Mouse (Mus musculus) MEL (cell line): ENCODE results near the gene Dclre1b.
"Not testable (repeated sequence)": the region's sequence is repeated elsewhere in the genome, so short reads cannot be mapped to it uniquely, and the experiment has no call there.

Experiments
- CHD1 ChIP-seq: IDR thresholded peaks from 2 replicates; pipeline ENCODE4 v1.6.1; 2012; ENCODE audit warnings: low read depth, mild to moderate bottlenecking, inconsistent platforms, low read length, improper control_type of control experiment
- CTCF ChIP-seq, 3 experiments: IDR thresholded peaks in 2 of 3; conservative IDR thresholded peaks in 1 of 3; 2 replicates each; pipeline ENCODE4 v1.5.1; 2011 to 2012; ENCODE audit warnings: low read length in 3 of 3, low read depth in 2 of 3, mild to moderate bottlenecking in 2 of 3, improper control_type of control experiment in 1 of 3, inconsistent platforms in 1 of 3, mixed read lengths in 1 of 3, moderate library complexity in 1 of 3; ENCODE audit not compliant: control insufficient read depth in 1 of 3, insufficient read depth in 1 of 3, poor library complexity in 1 of 3, severe bottlenecking in 1 of 3
- MAFK ChIP-seq: IDR thresholded peaks from 2 replicates; pipeline ENCODE4 v1.6.1; 2011; ENCODE audit warnings: low read depth, mild to moderate bottlenecking, low read length, improper control_type of control experiment, borderline replicate concordance
- POLR2A ChIP-seq, 2 experiments: IDR thresholded peaks; 2 replicates each; pipeline ENCODE4 v1.6.1; 2011 to 2012; ENCODE audit warnings: low read length in 2 of 2, mild to moderate bottlenecking in 2 of 2, control low read depth in 1 of 2, improper control_type of control experiment in 1 of 2, low read depth in 1 of 2, moderate library complexity in 1 of 2; ENCODE audit not compliant: control insufficient read depth in 1 of 2, insufficient read depth in 1 of 2, poor library complexity in 1 of 2
- SIN3A ChIP-seq: IDR thresholded peaks from 2 replicates; pipeline ENCODE4 v1.6.1; 2012; ENCODE audit warnings: low read length, improper control_type of control experiment, inconsistent platforms
- TAL1 ChIP-seq: IDR thresholded peaks from 2 replicates; pipeline ENCODE4 v1.6.1; 2012; ENCODE audit warnings: mild to moderate bottlenecking, inconsistent platforms, low read length, moderate library complexity, mixed read lengths
- TCF12 ChIP-seq: IDR thresholded peaks from 2 replicates; pipeline ENCODE4 v1.6.1; 2014; ENCODE audit warnings: low read depth, mild to moderate bottlenecking, inconsistent platforms, low read length, improper control_type of control experiment, moderate library complexity

DNA sequence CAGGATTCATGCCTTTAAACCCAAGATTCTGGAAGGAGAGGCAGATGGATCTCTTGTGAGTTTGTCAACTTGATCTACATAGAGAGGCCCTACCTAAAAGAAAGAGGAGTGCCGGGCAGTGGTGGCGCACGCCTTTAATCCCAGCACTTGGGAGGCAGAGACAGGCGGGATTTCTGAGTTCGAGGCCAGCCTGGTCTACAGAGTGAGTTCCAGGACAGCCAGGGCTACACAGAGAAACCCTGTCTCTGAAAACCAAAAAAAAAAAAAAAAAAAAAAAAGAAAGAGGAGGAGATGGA lies 17.2 kb downstream of the Dclre1b start:
- TF ChIP-seq TAL1; CTCF (IDR thresholded peaks at IDR 0.05 in 2 of 3, conservative IDR thresholded peaks at IDR 0.05 in 1 of 3; ENCODE audit: control insufficient read depth in 1 of 3, insufficient read depth in 1 of 3, low read depth in 2 of 3, low read length in 3 of 3, poor library complexity in 1 of 3, severe bottlenecking in 1 of 3); POLR2A (IDR thresholded peaks at IDR 0.05; ENCODE audit: control insufficient read depth in 1 of 2, insufficient read depth in 1 of 2, low read depth in 1 of 2, low read length in 2 of 2, poor library complexity in 1 of 2); SIN3A; CHD1; TCF12: not testable (repeated sequence)
- TF ChIP-seq MAFK, result 0 out of 2 replicates have a peak, but pooled peaks have one; percentile 2
